Mouse (Mus musculus) kidney, postnatal 0 days (tissue): ENCODE results near the gene Bri3. TPM values are rescaled to one million over a fixed set of nuclear protein-coding genes. Genes with fewer than 3 reads are reported as not detected.

Source experiments
- ATAC-seq: fragments of 200-750 bp; cut with Nextera tagmentation; replicated peaks from 2 replicates; pipeline ENCODE4 v1.8.0; 2017; ENCODE audit warnings: low read depth, moderate number of reproducible peaks, moderate TSS enrichment, moderate library complexity; ENCODE audit not compliant: low FRiP score
- DNase-seq: peaks from one replicate; pipeline ENCODE4 v3.0.0-alpha.2; 2016; ENCODE audit warnings: low spot score
- H3K27ac ChIP-seq: fragments of 300-500 bp; sonication (generic); 2 replicates; pipeline ENCODE4 v1.5.1; 2014; ENCODE audit warnings: mild to moderate bottlenecking
- H3K27me3 ChIP-seq: fragments of 300-500 bp; sonication (generic); 2 replicates; pipeline ENCODE4 v1.6.1; 2014; ENCODE audit warnings: low read length, mixed read lengths; ENCODE audit not compliant: insufficient read depth
- H3K36me3 ChIP-seq: fragments of 300-500 bp; sonication (generic); 2 replicates; pipeline ENCODE4 v1.6.1; 2014; ENCODE audit warnings: low read length, mixed read lengths; ENCODE audit not compliant: insufficient read depth
- H3K4me1 ChIP-seq: fragments of 300-500 bp; sonication (generic); replicated peaks from 2 replicates; pipeline ENCODE4 v1.6.1; 2014; ENCODE audit warnings: antibody characterized with exemption, low read length, mixed read lengths; ENCODE audit not compliant: insufficient read depth
- H3K4me2 ChIP-seq: fragments of 300-500 bp; sonication (generic); 2 replicates; pipeline ENCODE4 v1.6.1; 2014; ENCODE audit warnings: mild to moderate bottlenecking, low read length, moderate library complexity, mixed read lengths
- H3K4me3 ChIP-seq: fragments of 300-500 bp; sonication (generic); replicated peaks from 2 replicates; pipeline ENCODE4 v1.5.1; 2014; ENCODE audit warnings: low read depth, low read length
- H3K9ac ChIP-seq: fragments of 300-500 bp; sonication (generic); 2 replicates; pipeline ENCODE4 v1.6.1; 2014; ENCODE audit warnings: low read depth, low read length
- H3K9me3 ChIP-seq: fragments of 300-500 bp; sonication (generic); replicated peaks from 2 replicates; pipeline ENCODE4 v1.6.1; 2016; ENCODE audit warnings: low read length, inconsistent platforms, mixed read lengths
- CTCF ChIP-seq: IDR thresholded peaks from 2 replicates; pipeline ENCODE4 v1.5.1; 2016; ENCODE audit warnings: antibody characterized with exemption, low read depth, mild to moderate bottlenecking, moderate library complexity
- WGBS: fragments of 180-500 bp; shearing (Covaris S2); extraction: QIAGEN DNeasy Blood & Tissue Kit; methylation state at CpG from one replicate; pipeline ENCODE4 v1.1.7; 2014; 5-methylcytosine and 5-hydroxymethylcytosine counted together
- polyA plus RNA-seq: library from polyadenylated mRNA; unstranded; fragments of >200 nt; fragmentation: Nextera tagmentation; extraction: Ambion mirVana; gene quantifications from 2 replicates; pipeline ENCODE4 v1.2.1, GENCODE M21; 2015

The Bri3 gene
- polyA plus RNA-seq, 1 experiment from 2014 or later, result 224 TPM

- Histone ChIP-seq H3K4me2 (no peak overlapping the region), H3K27ac (no peak overlapping the region), H3K9me3 (no peaks in the 10 kb centered on the region), H3K27me3 (no peaks in the 10 kb centered on the region), H3K36me3 (no peaks in the 10 kb centered on the region), H3K4me3 (no peak overlapping the region), H3K4me1 (no peaks in the 10 kb centered on the region), H3K9ac (no peak overlapping the region)
- WGBS, result 87% methylated on average over 7 of the region's 7 CpGs
- ATAC-seq, result no peak
- no peak for DNase-seq
- TF ChIP-seq CTCF, result no peak
Measured at GRCm38 (mm10) chr5:144230216-144230615, 14.0 kb upstream of the Bri3 start.

GRCm38 (mm10) chr5:144231410-144231809, 12.8 kb upstream of the Bri3 start:
- no peak overlapping the region for H3K9ac ChIP-seq
- H3K4me1 ChIP-seq, result no peaks in the 10 kb centered on the region
- no peaks in the 10 kb centered on the region for H3K9me3 ChIP-seq
- no peak overlapping the region for H3K27ac ChIP-seq
- no peaks in the 10 kb centered on the region for H3K36me3 ChIP-seq
- no peaks in the 10 kb centered on the region for H3K27me3 ChIP-seq
- no peak overlapping the region for H3K4me3 ChIP-seq
- DNase-seq (peak; percentile 40), ATAC-seq (no peak; the same call in 1 of the 2 replicates)
- WGBS, result 80% methylated on average over 1 of the region's 1 CpGs
- peak; percentile 65 for TF ChIP-seq CTCF
- no peak overlapping the region for H3K4me2 ChIP-seq

- H3K27ac ChIP-seq, result no peak overlapping the region
- H3K4me2 ChIP-seq, result no peak overlapping the region
- no peak overlapping the region for H3K4me3 ChIP-seq
- 87% methylated on average over 5 of the region's 5 CpGs for WGBS
- no peaks in the 10 kb centered on the region for H3K36me3 ChIP-seq
- TF ChIP-seq CTCF, result no peak
- H3K9me3 ChIP-seq, result no peaks in the 10 kb centered on the region
- no peaks in the 10 kb centered on the region for H3K4me1 ChIP-seq
- H3K9ac ChIP-seq, result no peak overlapping the region
- DNase-seq, result no peak
- no peaks in the 10 kb centered on the region for H3K27me3 ChIP-seq
- no peak for ATAC-seq
Measured at GRCm38 (mm10) chr5:144232531-144232930, 11.7 kb upstream of the Bri3 start.

GRCm38 (mm10) chr5:144234222-144234621, 10.0 kb upstream of the Bri3 start:
- DNase-seq (no peak), ATAC-seq (no peak)
- no peak overlapping the region for H3K4me3 ChIP-seq
- H3K9me3 ChIP-seq, result no peaks in the 10 kb centered on the region
- no peak overlapping the region for H3K27ac ChIP-seq
- no peak overlapping the region for H3K4me2 ChIP-seq
- no peaks in the 10 kb centered on the region for H3K27me3 ChIP-seq
- H3K36me3 ChIP-seq, result no peaks in the 10 kb centered on the region
- TF ChIP-seq CTCF, result no peak
- 68% methylated on average over 6 of the region's 6 CpGs for WGBS
- H3K9ac ChIP-seq, result no peak overlapping the region
- no peaks in the 10 kb centered on the region for H3K4me1 ChIP-seq

GRCm38 (mm10) chr5:144234714-144235113, 9.5 kb upstream of the Bri3 start:
- ATAC-seq (no peak), DNase-seq (no peak)
- Histone ChIP-seq H3K4me1 (no peaks in the 10 kb centered on the region), H3K36me3 (no peaks in the 10 kb centered on the region), H3K9me3 (no peaks in the 10 kb centered on the region), H3K9ac (no peak overlapping the region), H3K4me2 (no peak overlapping the region), H3K27me3 (no peaks in the 10 kb centered on the region), H3K4me3 (no peak overlapping the region), H3K27ac (no peak overlapping the region)
- no peak for TF ChIP-seq CTCF
- WGBS, result 83% methylated on average over 7 of the region's 7 CpGs

- no peaks in the 10 kb centered on the region for H3K36me3 ChIP-seq
- no peaks in the 10 kb centered on the region for H3K9me3 ChIP-seq
- no peaks in the 10 kb centered on the region for H3K27me3 ChIP-seq
- no peak for DNase-seq
- H3K4me3 ChIP-seq, result no peak overlapping the region
- H3K9ac ChIP-seq, result no peak overlapping the region
- TF ChIP-seq CTCF, result no peak
- H3K27ac ChIP-seq, result no peak overlapping the region
- WGBS, result 70% methylated on average over 1 of the region's 1 CpGs
- no peak for ATAC-seq
- no peak overlapping the region for H3K4me2 ChIP-seq
- H3K4me1 ChIP-seq, result no peaks in the 10 kb centered on the region
Measured at GRCm38 (mm10) chr5:144238969-144239368, 5.3 kb upstream of the Bri3 start.

GRCm38 (mm10) chr5:144245592-144245991, 1.4 kb downstream of the Bri3 start:
- Histone ChIP-seq H3K4me2 (no peak overlapping the region), H3K9ac (no peak overlapping the region), H3K36me3 (no peaks in the 10 kb centered on the region), H3K4me3 (no peak overlapping the region), H3K9me3 (no peaks in the 10 kb centered on the region), H3K27ac (no peak overlapping the region), H3K27me3 (no peaks in the 10 kb centered on the region), H3K4me1 (0 out of 2 replicates have a peak, but pooled peaks cover 9% of the 10 kb centered on the region)
- 79% methylated on average over 2 of the region's 2 CpGs for WGBS
- DNase-seq (no peak), ATAC-seq (no peak)
- TF ChIP-seq CTCF, result no peak
